Mouse (Mus musculus) forebrain, embryonic 16.5 days (tissue): ENCODE measurements around the gene Dnaja3. TPM values are rescaled to one million over a fixed set of nuclear protein-coding genes. Genes with fewer than 3 reads are reported as not detected.
"Not testable (repeated sequence)": the region's sequence is repeated elsewhere in the genome, so short reads cannot be mapped to it uniquely, and the experiment has no call there.

ENCODE experiments used
- ATAC-seq: fragments of 200-750 bp; cut with Nextera tagmentation; 2 replicates; pipeline ENCODE4 v1.8.0; 2017; ENCODE audit warnings: mild to moderate bottlenecking, moderate library complexity
- H3K27ac ChIP-seq: fragments of 300-500 bp; sonication (generic); 2 replicates; pipeline ENCODE4 v1.5.1; 2014; ENCODE audit warnings: low read length, control low read depth
- H3K27me3 ChIP-seq: fragments of 300-500 bp; sonication (generic); replicated peaks from 2 replicates; pipeline ENCODE4 v1.6.1; 2014; ENCODE audit warnings: low read length; ENCODE audit not compliant: control insufficient read depth, insufficient read depth
- H3K36me3 ChIP-seq: fragments of 300-500 bp; sonication (generic); 2 replicates; pipeline ENCODE4 v1.6.1; 2014; ENCODE audit not compliant: control insufficient read depth, insufficient read depth
- H3K4me1 ChIP-seq: fragments of 300-500 bp; sonication (generic); replicated peaks from 2 replicates; pipeline ENCODE4 v1.6.1; 2014; ENCODE audit warnings: low read length; ENCODE audit not compliant: control insufficient read depth, insufficient read depth
- H3K4me2 ChIP-seq: fragments of 300-500 bp; sonication (generic); 2 replicates; pipeline ENCODE4 v1.6.1; 2014; ENCODE audit warnings: mild to moderate bottlenecking, low read length, control low read depth
- H3K4me3 ChIP-seq: fragments of 300-500 bp; sonication (generic); replicated peaks from 2 replicates; pipeline ENCODE4 v1.5.1; 2014; ENCODE audit warnings: mild to moderate bottlenecking, low read length, control low read depth
- H3K9ac ChIP-seq: fragments of 300-500 bp; sonication (generic); replicated peaks from 2 replicates; pipeline ENCODE4 v1.6.1; 2014; ENCODE audit warnings: low read depth, low read length, control low read depth
- H3K9me3 ChIP-seq: fragments of 300-500 bp; sonication (generic); 2 replicates; pipeline ENCODE4 v1.6.1; 2016; ENCODE audit warnings: low read length; ENCODE audit not compliant: control insufficient read depth
- WGBS: fragments of 180-500 bp; shearing (Covaris S2); extraction: QIAGEN DNeasy Blood & Tissue Kit; methylation state at CpG from one replicate; pipeline ENCODE4 v1.1.7; 2014; 5-methylcytosine and 5-hydroxymethylcytosine counted together
- polyA plus RNA-seq: library from polyadenylated mRNA; unstranded; fragments of >200 nt; fragmentation: Nextera tagmentation; extraction: Ambion mirVana; gene quantifications from 2 replicates; pipeline ENCODE4 v1.2.1, GENCODE M21; 2015

Dnaja3 gene
- polyA plus RNA-seq, 1 experiment from 2014 or later: 61.9 TPM

DNA sequence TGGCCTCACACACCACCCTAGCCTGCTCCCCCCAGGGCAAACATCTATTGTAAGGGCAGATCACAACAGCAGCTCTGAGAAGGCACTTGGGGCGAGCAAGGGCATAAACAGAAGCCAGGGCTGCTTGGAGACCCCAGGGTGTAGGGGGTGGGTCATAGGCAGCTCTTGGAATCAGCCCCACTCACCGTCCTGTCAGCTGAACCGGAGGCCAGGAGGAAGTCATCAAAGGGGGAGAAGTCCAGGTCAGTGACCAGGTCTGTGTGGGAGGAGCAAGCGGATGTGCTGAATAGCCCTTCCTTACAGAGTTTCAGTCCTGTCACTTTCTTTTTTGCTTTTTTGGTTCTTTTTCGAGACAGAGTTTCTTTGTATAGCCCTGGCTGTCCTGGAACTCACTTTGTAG lies 30.5 kb downstream of the Dnaja3 start:
- H3K36me3 ChIP-seq: 0 out of 2 replicates have a peak, but pooled peaks cover 3% of the 10 kb centered on the region
- no peaks in the 10 kb centered on the region for H3K27me3 ChIP-seq
- no peak overlapping the region for H3K4me3 ChIP-seq
- no peak for ATAC-seq
- H3K9me3 ChIP-seq: no peaks in the 10 kb centered on the region
- H3K4me2 ChIP-seq: no peak overlapping the region
- H3K4me1 ChIP-seq: no peaks in the 10 kb centered on the region
- no peak overlapping the region for H3K27ac ChIP-seq
- no peak overlapping the region for H3K9ac ChIP-seq
- 80% methylated on average over 5 of the region's 5 CpGs for WGBS

- Histone ChIP-seq H3K9me3 (no peaks in the 10 kb centered on the region), H3K4me1 (peaks cover 7% of the 10 kb centered on the region; the same call in 1 of the 2 replicates), H3K9ac (no peak overlapping the region), H3K4me2 (no peak overlapping the region), H3K27ac (no peak overlapping the region), H3K4me3 (no peak overlapping the region), H3K27me3 (no peaks in the 10 kb centered on the region), H3K36me3 (peaks cover 5% of the 10 kb centered on the region; the same call in 1 of the 2 replicates)
- 92% methylated on average over 4 of the region's 4 CpGs for WGBS
- no peak for ATAC-seq
These were observed 34.3 kb downstream of the Dnaja3 start for GRCm38 (mm10) chr16:4674091-4674490.

DNA sequence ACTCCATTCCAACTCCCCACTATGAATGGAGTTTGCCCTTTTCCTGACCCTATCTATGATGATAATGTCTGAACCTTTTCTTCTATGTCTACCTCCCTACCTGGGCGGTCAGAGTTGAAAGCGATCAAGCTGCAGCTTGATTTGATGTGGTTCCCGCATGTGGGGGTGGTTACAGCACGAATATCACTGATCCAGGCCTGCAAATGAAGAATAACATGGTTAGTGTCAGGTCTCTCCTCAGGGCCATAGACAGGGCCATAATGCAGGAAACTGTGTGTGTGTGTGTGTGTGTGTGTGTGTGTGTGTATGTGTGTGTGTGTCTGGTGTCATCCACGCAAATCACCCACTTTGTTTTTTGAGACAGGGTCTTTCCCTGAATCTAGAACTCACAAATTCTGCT lies 37.0 kb downstream of the Dnaja3 start:
- no peaks in the 10 kb centered on the region for H3K9me3 ChIP-seq
- H3K36me3 ChIP-seq: peaks cover 5% of the 10 kb centered on the region; the same call in 1 of the 2 replicates
- no peaks in the 10 kb centered on the region for H3K27me3 ChIP-seq
- H3K4me3 ChIP-seq: no peak overlapping the region
- no peak overlapping the region for H3K9ac ChIP-seq
- no peak overlapping the region for H3K4me2 ChIP-seq
- no peak for ATAC-seq
- WGBS: 95% methylated on average over 5 of the region's 5 CpGs
- H3K4me1 ChIP-seq: peaks cover 9% of the 10 kb centered on the region; the same call in 1 of the 2 replicates
- H3K27ac ChIP-seq: no peak overlapping the region

- 85% methylated on average over 5 of the region's 5 CpGs for WGBS
- no peaks in the 10 kb centered on the region for H3K9me3 ChIP-seq
- H3K9ac ChIP-seq: no peak overlapping the region
- H3K27me3 ChIP-seq: no peaks in the 10 kb centered on the region
- peaks cover 5% of the 10 kb centered on the region; the same call in 1 of the 2 replicates for H3K36me3 ChIP-seq
- H3K4me2 ChIP-seq: no peak overlapping the region
- no peak overlapping the region for H3K4me3 ChIP-seq
- H3K27ac ChIP-seq: no peak overlapping the region
- peaks cover 11% of the 10 kb centered on the region for H3K4me1 ChIP-seq
- ATAC-seq: no peak
These were observed 38.3 kb downstream of the Dnaja3 start for GRCm38 (mm10) chr16:4678080-4678479.

DNA sequence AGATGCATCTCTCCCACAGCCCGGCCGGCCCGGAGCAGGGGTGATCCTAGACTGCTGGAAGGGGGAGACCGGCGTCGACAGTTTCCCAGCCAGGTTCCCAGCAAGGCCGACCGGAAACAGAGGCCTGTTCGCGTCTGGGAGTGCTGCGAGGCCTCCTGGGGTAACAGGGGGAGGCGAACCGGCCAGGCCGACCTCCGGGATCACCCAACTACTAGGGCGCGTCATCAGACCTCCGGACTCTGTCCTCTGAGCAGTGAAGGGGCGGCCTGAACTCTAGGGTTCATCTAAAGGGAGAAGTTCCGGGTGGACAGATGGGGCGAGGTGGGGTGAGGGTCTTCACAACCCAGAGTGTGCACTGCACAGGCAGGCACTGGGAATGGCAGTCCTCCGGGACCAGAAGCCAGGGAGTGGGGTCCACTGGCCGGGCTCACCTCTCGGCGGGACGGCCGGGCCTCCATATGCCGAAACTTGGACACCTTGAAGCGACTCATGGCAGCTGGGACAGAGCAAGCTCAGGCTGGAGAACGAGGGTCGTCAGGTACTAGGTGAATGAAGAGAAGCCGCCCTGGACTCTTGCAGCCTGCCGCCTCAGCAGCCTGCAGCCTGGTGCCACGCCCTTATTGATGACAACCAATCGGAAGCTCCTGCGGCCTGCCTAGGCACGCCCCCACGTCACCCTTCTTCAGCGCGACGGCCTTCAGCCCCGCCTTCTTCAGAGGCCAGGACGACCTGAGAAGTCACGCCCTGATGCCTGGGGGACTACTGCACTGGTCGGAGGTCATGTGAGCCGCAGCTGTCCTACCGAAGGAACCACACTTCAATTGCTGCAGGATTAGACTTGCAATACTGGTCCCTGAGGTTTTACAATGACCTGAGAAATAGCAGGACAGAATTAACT lies 39.6 kb downstream of the Dnaja3 start, which contains the start of gene Coro7:
Gene Coro7, minus strand, starts transcription at position 657 of the 898 bp plus-strand sequence.
- peak; percentile 89 for ATAC-seq
- H3K27me3 ChIP-seq: no peaks in the 10 kb centered on the region
- H3K4me1 ChIP-seq: peaks cover 14% of the 10 kb centered on the region
- H3K27ac ChIP-seq: no peak within 1 kb of the TSS
- H3K4me3 ChIP-seq: peak within 1 kb of the TSS; percentile 73
- WGBS: under 1% methylated on average over 47 of the region's 47 CpGs
- H3K36me3 ChIP-seq: peaks cover 5% of the 10 kb centered on the region; the same call in 1 of the 2 replicates
- H3K4me2 ChIP-seq: peak within 1 kb of the TSS; percentile 96
- H3K9ac ChIP-seq: peak within 1 kb of the TSS; percentile 72
- H3K9me3 ChIP-seq: no peaks in the 10 kb centered on the region

- H3K27ac ChIP-seq, H3K4me2 ChIP-seq, H3K4me3 ChIP-seq, H3K9me3 ChIP-seq, H3K27me3 ChIP-seq, H3K36me3 ChIP-seq, H3K9ac ChIP-seq, ATAC-seq: not testable (repeated sequence)
- 83% methylated on average over 3 of the region's 3 CpGs for WGBS
- H3K4me1 ChIP-seq: peaks cover 24% of the 10 kb centered on the region
These were observed 41.2 kb downstream of the Dnaja3 start for GRCm38 (mm10) chr16:4680922-4681455.

DNA sequence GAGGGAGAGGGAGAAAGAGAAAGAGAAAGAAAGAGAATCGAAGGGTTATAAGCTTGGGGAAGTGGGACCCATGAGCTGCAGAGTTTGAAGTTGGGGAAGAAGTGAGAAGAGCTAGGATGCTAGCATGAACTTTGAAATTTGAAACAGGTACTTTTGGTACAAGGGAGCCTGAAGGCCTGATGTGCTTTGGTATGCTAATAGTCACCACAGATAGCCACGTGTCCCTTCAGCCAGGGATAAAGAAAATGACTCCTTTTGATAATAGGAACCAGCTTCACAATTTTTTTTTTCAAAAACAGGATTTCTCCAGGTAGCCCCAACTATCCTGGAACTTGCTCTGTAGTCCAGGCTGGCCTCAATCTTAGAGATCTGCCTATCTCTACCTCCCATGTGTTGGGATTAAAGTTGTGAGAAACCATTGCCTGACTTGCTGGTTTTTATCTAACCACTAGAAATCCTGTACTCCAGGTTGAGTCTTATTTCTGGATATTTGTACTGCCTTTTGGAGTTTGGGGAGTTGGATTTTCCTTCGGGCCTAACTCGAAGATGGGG lies 42.9 kb downstream of the Dnaja3 start:
- Histone ChIP-seq H3K9ac (no peak overlapping the region), H3K27me3 (no peaks in the 10 kb centered on the region), H3K4me2 (peak overlapping the region; percentile 95; the same call in 1 of the 2 replicates), H3K27ac (no peak overlapping the region), H3K36me3 (0 out of 2 replicates have a peak, but pooled peaks cover 1% of the 10 kb centered on the region), H3K9me3 (no peaks in the 10 kb centered on the region), H3K4me3 (peak overlapping the region; percentile 93; the same call in 1 of the 2 replicates), H3K4me1 (peaks cover 24% of the 10 kb centered on the region)
- no peak for ATAC-seq
- WGBS: 83% methylated on average over 4 of the region's 4 CpGs

- peaks cover 24% of the 10 kb centered on the region for H3K4me1 ChIP-seq
- H3K36me3 ChIP-seq: 0 out of 2 replicates have a peak, but pooled peaks cover 3% of the 10 kb centered on the region
- peak overlapping the region; percentile 81 for H3K27ac ChIP-seq
- 38% methylated on average over 9 of the region's 9 CpGs for WGBS
- H3K9ac ChIP-seq: peak overlapping the region; percentile 96
- H3K9me3 ChIP-seq: no peaks in the 10 kb centered on the region
- peak overlapping the region; percentile 93 for H3K4me3 ChIP-seq
- ATAC-seq: no peak
- H3K4me2 ChIP-seq: peak overlapping the region; percentile 95
- H3K27me3 ChIP-seq: no peaks in the 10 kb centered on the region
These were observed 43.4 kb downstream of the Dnaja3 start for GRCm38 (mm10) chr16:4683193-4683580.
